Mouse (Mus musculus) Patski (cell line): ENCODE measurements around the gene Hoxd13. TPM values are rescaled to one million over a fixed set of nuclear protein-coding genes. Genes with fewer than 3 reads are reported as not detected.

ENCODE experiments used
- ATAC-seq: fragments of 100-300 bp; one replicate; pipeline ENCODE4 v1.8.0; 2021
- CTCF ChIA-PET: fragments of 350-600 bp; sonication (Branson Sonifier 250); formaldehyde crosslinking; loops from one replicate; lab custom pipeline; 2022; ENCODE audit warnings: inconsistent platforms; lab: Charles Lee
- POLR2A ChIA-PET: fragments of 350-600 bp; sonication (Branson Sonifier 250); formaldehyde crosslinking; loops from one replicate; lab custom pipeline; 2022; ENCODE audit warnings: antibody characterized with exemption, inconsistent platforms; lab: Charles Lee
- DNase-seq: peaks from one replicate; pipeline ENCODE4 v3.0.0-alpha.2; 2011; ENCODE audit warnings: low read depth, low spot score
- H3K27me3 ChIP-seq: fragments of 371-371 bp; one replicate; pipeline ENCODE4 v1.5.1; 2021
- CTCF ChIP-seq: fragments of 100-300 bp; IDR thresholded peaks from one replicate; pipeline ENCODE4 v1.5.1; 2021
- in situ Hi-C: fragments of 300-500 bp; cut with MboI; formaldehyde crosslinking; loops from 3 replicates; pipeline ENCODE4 v1.11.1; 2018; ENCODE audit warnings: low pct_unique_long_range_greater_than_20kb, mixed read lengths
- polyA plus RNA-seq: library from polyadenylated mRNA; unstranded; gene quantifications from one replicate; pipeline ENCODE4 v1.2.3, GENCODE M21; 2021

Gene Hoxd13
- polyA plus RNA-seq, 1 experiment from 2014 or later = not detected

DNA sequence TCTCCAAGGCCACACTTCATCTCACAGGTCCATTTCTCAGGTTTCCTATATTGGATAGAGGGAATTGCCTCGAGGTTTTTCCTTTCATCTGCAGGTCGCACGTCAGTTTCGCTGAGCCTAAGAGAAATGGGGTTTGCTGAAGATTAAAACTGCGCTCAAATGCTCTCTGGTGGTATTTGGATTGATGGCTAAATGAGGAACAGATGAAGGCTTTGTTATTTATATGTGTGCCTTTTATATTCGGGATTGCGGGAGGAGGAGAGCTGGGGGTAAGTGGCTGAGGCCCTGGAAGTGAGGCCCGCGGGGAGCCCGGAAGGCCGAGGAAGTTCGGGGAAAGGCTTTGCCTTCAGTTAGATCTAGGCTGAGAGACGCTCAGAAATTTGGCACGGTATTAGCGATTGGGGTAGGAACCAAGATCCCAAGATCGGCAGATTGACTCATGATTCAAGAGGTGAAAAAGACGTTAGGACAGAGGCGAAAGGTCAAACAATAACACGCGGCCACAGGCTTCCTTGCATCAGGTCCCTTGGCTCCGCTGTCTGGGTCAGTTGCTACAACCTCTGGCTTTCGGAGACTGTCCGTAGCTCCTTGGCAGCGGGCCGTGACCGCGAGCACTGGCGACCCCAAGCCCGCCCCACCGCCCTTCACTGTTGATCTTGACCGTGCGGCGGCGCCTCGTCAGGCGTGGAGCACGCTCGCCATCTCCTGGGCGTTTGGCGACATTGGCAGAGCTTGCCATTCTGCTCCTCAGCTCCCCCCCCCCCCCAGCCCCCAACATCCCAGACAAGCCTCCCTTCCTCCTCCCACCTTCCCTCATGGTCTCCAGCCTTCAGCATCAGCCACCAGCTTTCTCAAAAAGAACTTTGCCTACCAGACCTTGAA, 4.6 kb downstream of the Hoxd13 start:
- H3K27me3 ChIP-seq = peaks cover 31% of the 10 kb centered on the region
- DNase-seq = no peak
- TF ChIP-seq CTCF = no peak
- ChIA-PET CTCF (interaction anchor here (0.6 to 0.8 kb wide), 2 partner anchors 9 to 689 kb away, joined by 3 read pairs; no protein-coding TSS in a partner anchor), POLR2A (interaction anchor here (0.6 kb wide), 1 partner anchor 478 kb away, joined by 3 read pairs; no protein-coding TSS in a partner anchor)
- in situ Hi-C loops = loop anchor here (25.0 kb wide), 2 partner anchors 885 to 1110 kb away; partner anchors contain the start of gene Chn1
- ATAC-seq = no peak

DNA sequence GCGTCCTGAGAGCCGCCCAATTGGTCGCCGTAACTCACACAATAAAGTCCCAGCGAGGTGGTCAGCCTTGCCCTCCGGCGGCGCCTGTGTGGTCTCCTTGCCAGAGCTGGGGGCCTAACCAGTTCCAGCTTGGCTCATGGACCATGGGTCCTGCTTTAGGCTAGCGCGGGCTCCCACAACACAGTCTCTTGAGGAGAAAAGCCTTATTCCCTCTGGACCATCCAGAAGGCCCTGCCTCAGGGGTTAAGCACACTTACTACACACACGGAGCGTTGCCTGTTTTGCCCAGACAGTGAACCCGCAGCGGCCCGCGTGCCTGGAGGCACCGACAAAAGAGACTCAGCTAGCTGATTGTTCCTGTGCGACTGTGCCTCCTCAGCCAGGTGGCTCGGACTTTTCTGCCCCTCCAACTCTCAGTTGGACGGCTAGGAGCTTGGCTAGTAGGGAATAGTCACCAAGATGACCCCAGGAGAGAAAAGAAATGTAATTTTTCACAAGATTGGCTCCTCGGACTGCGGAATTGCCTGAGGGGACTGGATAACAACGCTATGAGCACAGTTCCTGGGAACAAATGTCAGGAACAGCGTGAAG, 5.8 kb downstream of the Hoxd13 start:
- H3K27me3 ChIP-seq = peaks cover 33% of the 10 kb centered on the region
- in situ Hi-C loops = loop anchor here (25.0 kb wide), 2 partner anchors 887 to 1112 kb away; partner anchors contain the start of gene Chn1
- DNase-seq (no peak), ATAC-seq (no peak)
- TF ChIP-seq CTCF = no peak
- POLR2A ChIA-PET = no interaction called here
- CTCF ChIA-PET = no interaction called here

DNA sequence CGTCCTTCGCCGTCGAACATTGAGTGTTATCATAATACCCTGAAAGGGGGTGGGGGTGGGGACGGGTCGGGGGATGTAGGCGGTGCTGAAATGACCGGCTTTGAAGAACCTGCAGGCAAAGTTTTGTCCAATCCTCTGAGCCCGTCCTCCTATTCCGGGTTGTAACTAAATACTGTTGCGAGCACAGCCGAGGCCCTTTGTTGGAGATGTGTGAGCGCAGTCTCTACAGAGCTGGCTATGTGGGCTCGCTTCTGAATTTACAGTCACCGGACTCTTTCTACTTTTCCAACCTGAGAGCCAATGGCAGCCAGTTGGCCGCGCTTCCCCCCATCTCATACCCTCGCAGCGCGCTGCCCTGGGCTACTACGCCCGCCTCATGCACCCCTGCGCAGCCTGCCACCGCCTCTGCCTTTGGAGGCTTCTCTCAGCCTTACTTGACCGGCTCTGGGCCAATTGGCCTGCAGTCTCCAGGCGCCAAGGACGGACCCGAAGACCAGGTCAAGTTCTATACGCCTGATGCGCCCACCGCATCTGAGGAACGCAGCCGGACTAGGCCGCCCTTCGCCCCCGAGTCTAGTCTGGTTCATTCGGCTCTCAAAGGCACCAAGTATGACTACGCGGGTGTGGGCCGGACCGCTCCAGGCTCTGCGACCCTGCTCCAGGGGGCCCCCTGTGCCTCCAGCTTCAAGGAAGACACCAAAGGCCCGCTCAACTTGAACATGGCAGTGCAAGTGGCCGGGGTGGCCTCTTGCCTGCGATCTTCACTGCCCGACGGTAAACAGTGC, 7.0 kb downstream of the Hoxd13 start, which contains the start of gene Hoxd12:
TSS of gene Hoxd12 (plus strand) at position 133 of the 785 bp plus-strand sequence.
- DNase-seq (no peak), ATAC-seq (no peak)
- CTCF ChIA-PET = no interaction called here

DNA sequence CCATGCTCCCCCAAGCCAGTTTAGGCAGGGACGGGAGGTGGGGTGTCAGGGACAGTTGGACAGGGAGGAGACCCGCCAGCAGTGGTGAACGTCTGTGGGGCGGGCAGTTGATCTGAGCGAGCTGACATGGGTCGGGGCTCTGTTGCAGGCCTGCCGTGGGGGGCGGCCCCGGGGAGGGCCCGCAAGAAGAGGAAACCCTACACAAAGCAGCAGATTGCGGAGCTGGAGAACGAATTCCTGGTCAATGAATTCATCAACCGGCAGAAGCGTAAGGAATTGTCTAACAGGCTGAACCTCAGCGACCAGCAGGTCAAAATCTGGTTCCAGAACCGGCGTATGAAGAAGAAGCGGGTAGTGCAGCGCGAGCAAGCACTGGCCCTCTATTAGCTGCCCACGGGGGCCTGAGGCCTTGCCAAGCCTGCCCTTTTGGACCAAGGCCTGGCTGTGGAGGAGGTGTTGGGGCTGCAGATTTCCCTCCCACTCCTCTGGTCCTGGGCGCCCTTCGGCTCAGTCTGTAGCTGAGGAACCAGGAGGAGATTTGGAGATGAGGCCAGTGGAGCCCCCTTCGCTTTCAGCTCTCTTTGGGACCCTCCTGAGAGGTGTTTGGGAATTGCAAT, 7.7 kb downstream of the Hoxd13 start:
- in situ Hi-C loops = loop anchor here (25.0 kb wide), 1 partner anchor 1087 kb away; no protein-coding TSS in a partner anchor
- ChIA-PET CTCF (no interaction called here), POLR2A (no interaction called here)
- TF ChIP-seq CTCF = no peak
- ATAC-seq (no peak), DNase-seq (no peak)
- H3K27me3 ChIP-seq = peaks cover 25% of the 10 kb centered on the region

More for the DNA sequence above, 7.0 kb downstream of the Hoxd13 start, which contains the start of gene Hoxd12:
- H3K27me3 ChIP-seq = peaks cover 25% of the 10 kb centered on the region
- POLR2A ChIA-PET = no interaction called here
- in situ Hi-C loops = loop anchor here (25.0 kb wide), 3 partner anchors 888 to 1113 kb away; partner anchors contain the start of gene Chn1
- TF ChIP-seq CTCF = no peak

DNA sequence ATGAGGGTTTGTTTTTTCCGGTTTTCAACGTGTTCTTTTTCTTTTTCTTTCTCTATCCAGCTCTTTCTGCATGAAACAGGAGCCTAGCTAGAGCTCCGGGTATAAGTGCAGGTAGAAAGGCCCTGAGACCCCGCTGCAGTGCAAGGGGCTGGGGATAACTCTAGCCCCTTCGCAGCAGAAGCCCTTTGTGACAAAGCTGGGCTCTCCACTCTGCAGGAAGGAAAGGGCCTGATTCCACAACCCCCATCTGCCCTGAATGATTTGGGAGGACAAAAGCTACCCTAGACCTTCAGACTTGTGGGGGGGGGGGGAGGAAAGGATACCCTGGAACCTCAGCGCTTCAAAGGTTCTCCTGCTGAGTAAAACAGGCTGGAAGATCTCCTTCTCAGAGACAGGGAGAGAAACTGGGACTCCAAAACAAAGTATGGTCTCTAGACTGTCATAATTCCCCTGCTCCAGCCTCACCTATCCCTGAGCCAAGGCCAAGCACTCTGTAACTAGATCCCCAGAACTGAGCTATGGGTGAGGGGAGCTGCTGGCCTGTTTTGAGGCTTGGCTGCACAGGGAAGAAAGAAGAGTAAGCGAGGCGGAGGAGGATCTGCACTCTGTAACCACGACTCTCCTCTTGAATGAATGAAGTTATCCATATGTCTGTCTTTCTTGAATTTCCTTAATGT, 8.4 kb downstream of the Hoxd13 start:
- in situ Hi-C loops = loop anchor here (25.0 kb wide), 1 partner anchor 1086 kb away; no protein-coding TSS in a partner anchor
- DNase-seq (no peak), ATAC-seq (no peak)
- ChIA-PET CTCF (interaction anchor here (1.6 kb wide), 1 partner anchor 10 kb away, joined by 6 read pairs; no protein-coding TSS in a partner anchor), POLR2A (interaction anchor here (0.7 kb wide), 1 partner anchor 1555 kb away, joined by 3 read pairs; no protein-coding TSS in a partner anchor)
- peaks cover 25% of the 10 kb centered on the region for H3K27me3 ChIP-seq
- no peak for TF ChIP-seq CTCF

DNA sequence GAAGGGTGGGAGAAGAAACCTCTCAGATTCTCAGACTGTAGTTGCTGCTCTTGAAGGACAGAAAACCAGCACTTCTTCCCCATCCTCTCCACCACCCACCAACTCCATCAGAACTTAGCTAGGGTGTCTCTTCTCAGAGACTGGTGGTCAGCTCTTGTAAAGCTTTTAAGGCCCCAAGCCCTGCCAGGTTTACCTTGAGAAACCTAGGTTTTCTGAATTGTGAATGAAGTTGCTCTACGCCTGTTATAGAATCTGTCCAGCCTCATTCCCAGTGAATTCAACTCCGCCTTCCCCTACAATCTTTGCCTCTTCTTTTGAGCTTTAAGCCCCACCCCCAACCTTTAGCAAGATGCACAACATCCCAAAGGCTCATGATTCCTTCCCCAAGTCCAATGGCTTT, 9.0 kb downstream of the Hoxd13 start:
- POLR2A ChIA-PET = interaction anchor here (0.7 kb wide), 1 partner anchor 1554 kb away, joined by 3 read pairs; no protein-coding TSS in a partner anchor
- peaks cover 26% of the 10 kb centered on the region for H3K27me3 ChIP-seq
- no peak for ATAC-seq
- no peak for TF ChIP-seq CTCF
- CTCF ChIA-PET = interaction anchor here (1.2 to 1.6 kb wide), 2 partner anchors 9 to 13 kb away, joined by 4 to 6 read pairs; no protein-coding TSS in a partner anchor
- no peak for DNase-seq
- in situ Hi-C loops = loop anchor here (25.0 kb wide), 1 partner anchor 1085 kb away; no protein-coding TSS in a partner anchor

DNA sequence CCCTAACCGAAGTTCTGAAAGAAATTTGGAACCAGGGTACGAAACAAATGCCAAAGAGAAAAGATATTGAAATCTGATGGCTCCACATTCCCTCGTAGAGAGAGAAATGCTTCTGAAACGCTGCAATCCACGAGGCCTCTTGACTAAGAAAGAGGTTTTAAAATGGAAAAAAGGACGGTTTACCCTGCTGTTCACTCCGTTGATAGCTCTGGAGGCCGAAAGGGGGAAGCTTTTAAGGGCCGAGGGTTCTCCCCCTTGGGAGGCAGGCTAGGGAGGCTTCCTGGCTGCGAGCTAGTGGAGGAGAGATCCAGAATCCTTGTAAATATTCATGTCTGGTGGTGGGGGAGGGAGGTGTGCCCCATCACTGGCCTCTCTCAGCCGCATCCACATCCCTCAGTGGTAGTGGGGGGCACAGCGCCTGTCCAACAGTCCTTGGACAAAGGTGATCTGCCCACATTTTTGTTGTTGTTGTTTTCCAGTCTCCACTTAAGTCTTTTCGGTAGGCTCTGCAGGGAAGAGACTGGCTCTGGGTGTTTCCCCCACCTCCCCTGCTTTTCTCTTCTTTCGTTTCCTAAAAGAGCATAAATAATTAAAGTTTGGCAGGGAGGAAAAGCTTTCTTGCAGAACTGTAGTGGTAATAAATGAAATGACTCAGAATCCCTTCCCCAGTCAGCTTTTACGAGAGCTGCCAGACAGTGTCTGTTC, 10.9 kb downstream of the Hoxd13 start, which contains the start of gene Hoxd11:
TSS of gene Hoxd11 (plus strand) at position 667 of the 705 bp plus-strand sequence.
- POLR2A ChIA-PET = no interaction called here
- no peak for TF ChIP-seq CTCF
- CTCF ChIA-PET = no interaction called here
- ATAC-seq = no peak
- in situ Hi-C loops = loop anchor here (25.0 kb wide), 1 partner anchor 1083 kb away; no protein-coding TSS in a partner anchor
- peaks cover 37% of the 10 kb centered on the region for H3K27me3 ChIP-seq
- DNase-seq = no peak

DNA sequence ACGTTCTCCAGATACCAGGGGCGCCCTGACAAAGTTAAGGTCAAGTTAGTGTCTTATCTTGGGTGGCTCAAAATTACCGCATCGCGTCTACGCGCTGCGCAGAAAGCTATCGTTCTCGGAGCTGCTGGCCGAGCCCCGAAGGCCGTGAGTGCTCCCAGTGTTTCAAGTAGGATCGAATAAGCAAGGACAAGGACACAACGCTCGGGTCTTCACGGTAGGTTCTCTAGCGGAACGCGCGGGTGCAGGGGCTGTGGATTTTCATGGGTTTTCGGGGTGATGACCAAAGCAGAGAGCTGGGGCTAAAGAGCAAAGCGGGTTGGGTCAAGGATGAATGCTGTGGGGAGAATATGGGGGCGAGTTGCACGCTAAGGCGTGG, 11.5 kb downstream of the Hoxd13 start:
- DNase-seq = no peak

More for the DNA sequence above, 11.5 kb downstream of the Hoxd13 start:
- H3K27me3 ChIP-seq = peaks cover 42% of the 10 kb centered on the region
- ATAC-seq = no peak
- POLR2A ChIA-PET = no interaction called here
- in situ Hi-C loops = loop anchor here (25.0 kb wide), 1 partner anchor 1083 kb away; no protein-coding TSS in a partner anchor
- no peak for TF ChIP-seq CTCF
- CTCF ChIA-PET = no interaction called here
